In the genomic region with DNA sequence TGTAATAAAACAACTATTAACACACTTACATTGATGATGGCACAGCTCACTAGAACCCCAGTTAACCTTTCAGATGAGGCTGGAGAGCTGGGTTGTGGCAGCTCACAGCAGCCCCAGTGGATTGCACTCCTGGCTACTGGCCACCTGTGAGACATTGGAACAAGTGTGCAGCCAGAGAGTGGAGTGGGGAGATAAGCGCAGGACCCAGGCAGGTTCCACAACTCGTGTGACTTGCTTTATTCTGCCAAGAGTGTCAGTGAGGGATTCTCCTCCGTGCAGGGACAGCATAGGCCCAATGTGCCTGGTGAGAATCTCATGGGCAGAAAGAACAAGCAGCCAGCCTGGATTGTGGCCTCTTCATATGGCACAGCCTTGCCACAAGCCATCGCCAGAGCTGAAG, we compare ENCODE assay signal across 19 mouse cellular contexts.
"Had no signal": no experiment of that assay in that cellular context is flagged by ENCODE, and none has a peak within 500 bp of the region (broad histone marks: within the 10 kb centered on the region; RNA-seq: fewer than 3 reads in every experiment).

No protein-coding gene starts in this region.

- H3K4me1 ChIP-seq: liver, embryonic 12.5 days; lung, embryonic 15.5 days; midbrain, embryonic 12.5 days; midbrain, embryonic 15.5 days; stomach, embryonic 15.5 days had no signal

- H3K9ac ChIP-seq: limb, embryonic 13.5 days; liver, embryonic 12.5 days; liver, embryonic 15.5 days; lung, embryonic 15.5 days; midbrain, embryonic 12.5 days; midbrain, embryonic 15.5 days; neural tube, embryonic 12.5 days; neural tube, embryonic 15.5 days; stomach, embryonic 15.5 days had no signal

- ATAC-seq: liver, embryonic 12.5 days; midbrain, embryonic 15.5 days had no signal

- H3K27me3 ChIP-seq: limb, embryonic 13.5 days; liver, embryonic 12.5 days; liver, embryonic 15.5 days; lung, embryonic 15.5 days; midbrain, embryonic 12.5 days; midbrain, embryonic 15.5 days; neural tube, embryonic 12.5 days; neural tube, embryonic 15.5 days; stomach, embryonic 15.5 days had no signal

- H3K9me3 ChIP-seq: limb, embryonic 10.5 days; limb, embryonic 13.5 days; liver, embryonic 12.5 days; liver, embryonic 15.5 days; lung, embryonic 15.5 days; midbrain, embryonic 12.5 days; midbrain, embryonic 15.5 days; neural tube, embryonic 12.5 days; neural tube, embryonic 15.5 days; stomach, embryonic 15.5 days had no signal

- H3K4me2 ChIP-seq: limb, embryonic 13.5 days; liver, embryonic 12.5 days; liver, embryonic 15.5 days; lung, embryonic 15.5 days; midbrain, embryonic 12.5 days; midbrain, embryonic 15.5 days; neural tube, embryonic 12.5 days; neural tube, embryonic 15.5 days; stomach, embryonic 15.5 days had no signal

- H3K36me3 ChIP-seq: liver, embryonic 15.5 days; lung, embryonic 15.5 days; midbrain, embryonic 12.5 days; midbrain, embryonic 15.5 days; neural tube, embryonic 12.5 days; neural tube, embryonic 15.5 days; stomach, embryonic 15.5 days had no signal

- H3K27ac ChIP-seq: limb, embryonic 10.5 days; limb, embryonic 13.5 days; liver, embryonic 12.5 days; liver, embryonic 15.5 days; lung, embryonic 15.5 days; macrophage; midbrain, embryonic 12.5 days; midbrain, embryonic 15.5 days; neural tube, embryonic 12.5 days; neural tube, embryonic 15.5 days; stomach, embryonic 15.5 days had no signal

- H3K4me3 ChIP-seq: limb, embryonic 10.5 days; limb, embryonic 13.5 days; liver, embryonic 12.5 days; liver, embryonic 15.5 days; lung, embryonic 15.5 days; midbrain, embryonic 12.5 days; midbrain, embryonic 15.5 days; neural tube, embryonic 12.5 days; neural tube, embryonic 15.5 days; stomach, embryonic 15.5 days had no signal

- DNase-seq: kidney, postnatal 14 days; kidney, postnatal 4 days; liver; lung, postnatal 10 days; right cerebral cortex, adult 18-20 months; right cerebral cortex, postnatal 25 days; spleen, adult 18-20 months; thymus, postnatal 25 days had no signal
